Mouse (Mus musculus): ENCODE results near the gene Atp1b2. TPM values are rescaled to one million over a fixed set of nuclear protein-coding genes. Genes with fewer than 3 reads are reported as not detected.

The Atp1b2 gene
- total RNA-seq, 2 experiments from 2014 or later, result 31.8 to 31.9 TPM

DNA sequence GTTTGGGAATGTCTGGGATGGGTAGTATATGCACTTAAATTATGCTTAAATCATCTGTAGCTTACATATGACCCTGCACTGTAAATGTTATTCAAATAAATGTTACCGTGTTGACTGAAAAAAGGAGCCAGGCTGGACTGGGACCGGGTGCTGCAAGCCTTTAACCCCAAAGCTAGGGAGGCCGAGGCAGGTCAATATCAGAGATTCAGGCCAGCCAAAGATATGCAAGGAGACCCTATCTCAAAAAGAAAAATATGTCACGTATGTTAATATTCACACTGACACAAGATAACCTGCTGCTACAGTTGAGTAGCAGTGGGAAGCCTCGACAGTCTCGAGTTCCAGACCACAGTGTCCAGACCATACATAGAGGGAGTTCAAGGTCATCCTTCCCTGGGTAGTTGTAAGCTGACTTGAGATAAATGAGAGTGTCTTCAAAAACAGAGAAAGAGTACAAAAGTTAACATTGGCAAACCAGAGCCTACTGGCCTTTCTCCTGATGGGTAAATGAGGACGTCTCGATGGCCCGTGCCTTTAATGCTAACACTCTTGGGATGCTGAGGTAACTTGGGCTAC lies 23.4 kb downstream of the Atp1b2 start:
- intact Hi-C loops (cut with DNase I), result no loop called here
- no peak for DNase-seq

GRCm38 (mm10) chr11:69581814-69582213 lies 23.9 kb downstream of the Atp1b2 start:
- no peak for DNase-seq
- intact Hi-C loops (cut with DNase I), result loop anchor here (2.0 kb wide), 1 partner anchor 23 kb away; the partner anchor contains the start of gene Atp1b2

GRCm38 (mm10) chr11:69581147-69581688 lies 24.5 kb downstream of the Atp1b2 start:
- intact Hi-C loops (cut with DNase I), result loop anchor here (2.0 kb wide), 1 partner anchor 24 kb away; the partner anchor contains the start of gene Atp1b2
- DNase-seq, result peak; percentile 91

DNA sequence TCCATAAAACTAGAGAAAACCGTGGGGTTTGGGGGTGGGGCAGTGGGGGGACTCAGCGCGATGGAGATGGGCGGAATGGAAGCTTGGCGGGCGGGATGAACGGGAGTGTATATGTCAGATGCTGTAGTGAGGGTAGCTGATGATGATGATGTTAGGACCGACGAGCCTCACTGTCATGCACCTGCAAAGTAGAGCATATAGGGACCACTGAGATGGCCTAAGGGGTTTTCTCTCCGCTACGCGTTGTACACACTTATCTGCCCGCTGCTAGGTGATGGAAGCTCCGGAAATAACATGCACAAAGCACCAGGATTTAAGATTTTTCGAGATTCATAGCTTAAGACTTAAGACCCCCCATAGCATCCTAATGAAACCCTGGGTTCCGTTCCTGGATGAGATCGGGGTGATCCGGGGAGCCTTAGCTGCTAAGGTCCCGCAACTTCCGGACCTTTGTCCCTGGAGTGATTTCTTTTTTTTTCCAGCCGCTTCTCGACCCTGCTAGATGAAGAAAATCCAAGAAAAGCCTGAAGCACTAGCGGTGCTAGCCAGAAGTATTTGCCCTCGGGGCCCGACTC lies 25.1 kb downstream of the Atp1b2 start:
- intact Hi-C loops (cut with DNase I), result loop anchor here (2.0 kb wide), 1 partner anchor 24 kb away; the partner anchor contains the start of gene Atp1b2
- DNase-seq, result no peak

- intact Hi-C loops (cut with DNase I), result loop anchor here (2.0 kb wide), 1 partner anchor 25 kb away; the partner anchor contains the start of gene Atp1b2
- DNase-seq, result peak; percentile 84 to 90
These were observed 25.6 kb downstream of the Atp1b2 start, which contains the start of the genes Wrap53 and Trp53 for GRCm38 (mm10) chr11:69580091-69580514. Gene Wrap53, minus strand, starts transcription at chr11:69580255. Gene Trp53, plus strand, starts transcription at chr11:69580359.

GRCm38 (mm10) chr11:69579128-69580017 lies 26.4 kb downstream of the Atp1b2 start:
- intact Hi-C loops (cut with DNase I), result loop anchor here (1.0 to 2.0 kb wide), 2 partner anchors 25 to 34 kb away; partner anchors contain the start of gene Atp1b2
- peak; percentile 96 for DNase-seq

DNA sequence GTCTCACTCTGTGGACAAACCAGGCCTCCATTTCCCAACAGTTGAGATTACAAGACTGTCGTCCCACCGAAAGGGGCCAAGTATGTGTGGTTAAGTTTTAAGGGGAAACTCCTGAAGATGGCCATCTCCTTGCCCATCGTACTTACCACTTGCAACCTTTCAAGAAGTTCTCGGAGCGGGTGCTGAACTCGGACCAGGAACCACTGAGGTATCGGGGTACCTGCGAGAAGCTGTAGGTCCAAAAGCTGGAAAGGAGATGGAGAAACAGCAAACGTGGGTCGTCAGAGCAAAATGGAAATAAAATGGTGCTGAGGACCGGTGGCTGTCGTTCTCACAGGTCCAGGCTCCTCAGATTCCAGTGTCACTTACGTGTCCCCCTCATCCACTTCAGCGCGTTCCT lies 27.4 kb downstream of the Atp1b2 start:
- no peak for DNase-seq
- intact Hi-C loops (cut with DNase I), result no loop called here

DNA sequence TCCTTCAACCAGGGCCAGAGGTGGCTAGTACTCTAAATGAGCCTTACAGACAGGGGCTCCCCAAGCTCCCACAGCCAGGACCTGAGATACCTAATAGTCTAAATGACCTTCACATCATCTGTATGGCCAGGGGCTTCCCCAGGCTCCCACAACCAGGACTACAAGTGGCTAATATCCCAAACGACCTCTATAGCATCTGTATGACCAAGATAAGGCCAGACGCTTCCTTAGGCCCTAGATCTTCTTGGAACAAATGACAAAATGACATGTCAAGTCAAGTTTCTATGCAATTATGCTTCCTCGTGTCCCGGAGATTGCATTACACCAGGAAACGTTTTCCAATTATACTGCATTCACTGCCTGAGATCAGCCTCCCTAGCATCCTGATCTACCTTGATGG lies 29.4 kb downstream of the Atp1b2 start:
- intact Hi-C loops (cut with DNase I), result no loop called here
- no peak for DNase-seq

GRCm38 (mm10) chr11:69575220-69575619 lies 30.5 kb downstream of the Atp1b2 start:
- no peak for DNase-seq
- intact Hi-C loops (cut with DNase I), result loop anchor here (2.0 kb wide), 1 partner anchor 28 kb away; no protein-coding TSS in a partner anchor

GRCm38 (mm10) chr11:69565131-69565530 lies 40.6 kb downstream of the Atp1b2 start:
- DNase-seq, result no peak
- intact Hi-C loops (cut with DNase I), result no loop called here

DNA sequence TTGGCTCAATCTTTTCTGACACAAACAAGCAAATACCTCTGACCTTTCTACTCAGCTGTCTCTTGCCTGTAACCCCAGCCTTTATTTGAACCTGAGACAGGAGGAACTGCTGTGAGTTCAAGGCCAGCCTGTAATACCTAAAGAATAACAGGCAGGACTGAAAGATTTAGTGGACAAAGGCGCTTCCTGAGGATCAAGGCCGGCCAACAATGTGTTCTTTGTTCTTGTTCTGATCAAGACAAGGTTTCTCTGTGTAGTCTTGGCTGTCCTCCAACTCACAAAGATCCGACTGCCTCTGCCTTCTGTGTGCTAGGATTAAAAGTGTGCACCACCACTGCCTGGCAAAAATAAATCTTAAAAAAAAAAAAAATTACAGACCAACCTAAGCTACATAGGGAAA lies 41.4 kb downstream of the Atp1b2 start:
- DNase-seq, result no peak
- intact Hi-C loops (cut with DNase I), result no loop called here

DNA sequence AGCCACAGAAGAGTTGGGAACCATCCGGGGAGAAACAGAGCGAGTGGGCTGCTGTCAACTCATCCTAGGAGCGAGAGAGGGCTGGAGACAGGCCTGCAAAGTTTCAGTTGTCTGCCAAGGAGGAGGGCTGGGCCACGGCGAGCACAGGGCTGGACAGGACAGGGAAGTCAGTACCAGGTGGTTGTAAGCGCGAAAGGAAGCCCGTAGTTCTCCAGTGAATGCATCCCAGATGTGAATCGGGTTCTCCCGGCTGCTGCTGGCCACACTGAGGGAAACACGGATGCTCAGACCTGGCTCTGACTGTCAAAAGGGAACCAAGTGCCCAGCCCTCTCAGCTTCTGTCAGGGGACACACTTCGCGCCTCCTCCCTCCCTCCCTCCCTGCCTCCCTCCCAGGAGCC lies 42.4 kb downstream of the Atp1b2 start:
- intact Hi-C loops (cut with DNase I), result no loop called here
- DNase-seq, result no peak

- intact Hi-C loops (cut with DNase I), result no loop called here
- DNase-seq, result no peak
These were observed 44.6 kb downstream of the Atp1b2 start for GRCm38 (mm10) chr11:69560896-69561854.

- DNase-seq, result peak; percentile 28 to 53
- intact Hi-C loops (cut with DNase I), result no loop called here
These were observed 45.6 kb downstream of the Atp1b2 start, which contains the start of gene Efnb3 for GRCm38 (mm10) chr11:69559851-69560765. Gene Efnb3, minus strand, starts transcription at chr11:69560205.

DNA sequence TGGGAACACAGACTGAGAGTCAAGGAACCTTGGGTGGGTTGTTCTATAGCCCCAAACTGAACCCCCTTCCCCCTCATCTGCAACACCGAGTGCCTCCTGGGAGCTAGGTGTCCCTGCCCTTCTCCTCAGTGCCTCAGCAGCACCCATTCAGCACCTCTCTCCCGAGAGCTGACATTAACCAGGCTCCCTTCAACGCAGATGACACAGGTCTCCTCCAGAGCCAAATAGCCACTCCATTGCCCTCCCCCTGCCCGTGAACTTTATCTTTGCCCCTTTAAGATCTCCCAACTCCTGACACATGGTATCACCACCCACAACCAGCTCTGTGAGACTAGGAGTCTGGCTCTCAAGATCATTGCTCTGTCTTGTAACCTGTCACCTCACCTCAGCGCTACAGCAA lies 46.6 kb downstream of the Atp1b2 start:
- DNase-seq, result peak; percentile 35 to 60
- intact Hi-C loops (cut with DNase I), result no loop called here

GRCm38 (mm10) chr11:69558756-69559155 lies 47.0 kb downstream of the Atp1b2 start:
- intact Hi-C loops (cut with DNase I), result no loop called here
- DNase-seq, result no peak

DNA sequence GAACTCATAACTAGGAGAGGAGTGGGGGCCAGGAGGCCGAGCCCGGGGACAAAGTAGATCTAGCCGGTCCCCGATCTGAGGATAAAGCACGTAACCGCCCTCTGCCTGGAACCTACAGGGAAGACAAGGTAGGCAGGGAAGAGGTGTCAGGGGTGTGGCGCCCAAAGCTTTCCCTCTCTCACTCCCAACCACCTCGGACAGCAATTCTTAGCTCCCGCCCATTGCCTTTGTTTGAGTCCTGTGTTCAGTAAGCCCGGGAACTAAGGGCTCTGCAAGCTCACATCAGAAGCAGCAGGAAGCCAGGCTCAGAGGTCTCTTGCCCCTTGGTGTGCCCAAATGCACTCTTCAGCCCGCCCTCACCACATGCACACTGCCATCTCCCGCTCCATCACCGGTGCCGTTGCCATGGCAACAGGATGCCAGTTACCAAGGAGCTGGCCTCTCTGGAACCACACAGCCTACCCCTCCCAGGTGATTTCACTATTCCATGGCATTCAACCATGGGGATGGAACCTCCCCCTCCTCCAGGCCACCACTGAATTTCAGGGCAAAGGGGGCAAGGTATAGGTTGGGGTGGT lies 48.3 kb downstream of the Atp1b2 start:
- DNase-seq, result no peak
- intact Hi-C loops (cut with DNase I), result no loop called here

DNA sequence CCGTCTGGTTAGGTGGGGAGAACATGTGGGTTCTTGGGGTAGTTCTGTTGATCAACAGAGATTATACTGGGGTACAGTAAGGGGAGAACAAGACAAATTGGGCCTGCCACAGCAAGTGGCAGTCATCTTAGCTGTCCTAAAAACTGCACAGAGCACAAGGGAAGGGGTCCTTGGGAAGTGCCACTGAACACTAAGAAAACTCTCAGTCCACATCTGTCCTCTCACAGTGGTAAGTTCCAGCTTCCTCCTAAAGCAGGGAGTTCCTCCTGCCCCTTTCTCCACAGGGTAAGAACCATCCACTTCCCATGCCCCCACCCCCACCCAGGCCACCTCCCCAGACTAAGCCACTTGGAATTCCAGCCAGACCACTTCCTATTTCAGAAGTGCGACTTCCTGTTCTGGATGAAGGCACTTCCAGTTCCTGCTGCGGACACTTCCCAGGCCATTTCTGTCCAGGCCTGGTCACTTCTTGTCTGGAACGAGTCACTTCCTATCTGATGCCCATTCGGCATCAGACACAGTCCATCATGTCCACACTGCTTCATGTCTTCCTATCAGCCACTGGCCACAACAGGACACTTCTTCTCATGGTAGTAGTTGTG lies 51.1 kb downstream of the Atp1b2 start:
- intact Hi-C loops (cut with DNase I), result no loop called here
- no peak for DNase-seq
